Mouse (Mus musculus) embryonic facial prominence, embryonic 15.5 days (tissue): ENCODE measurements around the gene Usp39. TPM values are rescaled to one million over a fixed set of nuclear protein-coding genes. Genes with fewer than 3 reads are reported as not detected.

Experiments used
- ATAC-seq: fragments of 200-750 bp; cut with Nextera tagmentation; 2 replicates; pipeline ENCODE4 v1.8.0; 2017; ENCODE audit warnings: low read depth, moderate TSS enrichment; ENCODE audit not compliant: insufficient number of reproducible peaks, low FRiP score, low TSS enrichment
- H3K27ac ChIP-seq: fragments of 300-500 bp; sonication (generic); replicated peaks from 2 replicates; pipeline ENCODE4 v1.5.1; 2015; ENCODE audit warnings: mild to moderate bottlenecking, inconsistent platforms
- H3K27me3 ChIP-seq: fragments of 300-500 bp; sonication (generic); 2 replicates; pipeline ENCODE4 v1.6.1; 2015; ENCODE audit warnings: inconsistent platforms
- H3K36me3 ChIP-seq: fragments of 300-500 bp; sonication (generic); 2 replicates; pipeline ENCODE4 v1.6.1; 2015; ENCODE audit warnings: mild to moderate bottlenecking, inconsistent platforms
- H3K4me1 ChIP-seq: fragments of 300-500 bp; sonication (generic); 2 replicates; pipeline ENCODE4 v1.6.1; 2015; ENCODE audit warnings: inconsistent platforms
- H3K4me2 ChIP-seq: fragments of 300-500 bp; sonication (generic); replicated peaks from 2 replicates; pipeline ENCODE4 v1.6.1; 2015; ENCODE audit warnings: mild to moderate bottlenecking, inconsistent platforms
- H3K4me3 ChIP-seq: fragments of 300-500 bp; sonication (generic); replicated peaks from 2 replicates; pipeline ENCODE4 v1.5.1; 2015; ENCODE audit warnings: mild to moderate bottlenecking, inconsistent platforms
- H3K9ac ChIP-seq: fragments of 300-500 bp; sonication (generic); 2 replicates; pipeline ENCODE4 v1.6.1; 2015; ENCODE audit warnings: inconsistent platforms
- H3K9me3 ChIP-seq: fragments of 300-500 bp; sonication (generic); replicated peaks from 2 replicates; pipeline ENCODE4 v1.6.1; 2016; ENCODE audit warnings: inconsistent platforms
- WGBS: fragments of 180-500 bp; shearing (Covaris S2); methylation state at CpG from one replicate; pipeline ENCODE4 v1.1.7; 2015; 5-methylcytosine and 5-hydroxymethylcytosine counted together
- polyA plus RNA-seq: library from polyadenylated mRNA; unstranded; fragments of >200 nt; fragmentation: Nextera tagmentation; extraction: Ambion mirVana; gene quantifications from 2 replicates; pipeline ENCODE4 v1.2.1, GENCODE M21; 2015

The Usp39 gene
- polyA plus RNA-seq, 1 experiment from 2014 or later: 39.5 TPM

DNA sequence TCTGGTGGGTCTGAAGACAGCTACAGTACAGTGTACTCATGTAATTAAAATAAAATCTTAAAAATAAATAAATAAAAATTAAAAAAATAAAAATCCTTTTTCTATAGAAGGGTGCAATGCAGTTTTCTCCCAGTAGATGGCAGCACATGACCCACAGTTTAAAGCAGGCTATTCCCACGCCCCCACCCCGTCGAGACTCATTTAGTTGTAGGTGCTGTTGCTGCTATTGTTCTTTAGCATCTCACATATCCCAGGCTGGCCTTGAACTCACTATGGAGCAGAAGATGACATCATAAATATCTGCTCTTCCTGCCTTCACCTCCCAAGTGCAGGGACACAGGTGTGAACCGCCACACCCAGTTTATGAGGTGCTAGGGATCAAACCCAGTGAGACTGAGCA lies 61.1 kb downstream of the Usp39 start:
- no peak overlapping the region for H3K4me3 ChIP-seq
- ATAC-seq: no peak
- no peak overlapping the region for H3K9ac ChIP-seq
- H3K4me2 ChIP-seq: no peak overlapping the region
- no peak overlapping the region for H3K27ac ChIP-seq
- 22% methylated on average over 4 of the region's 4 CpGs for WGBS
- no peaks in the 10 kb centered on the region for H3K36me3 ChIP-seq
- H3K9me3 ChIP-seq: no peaks in the 10 kb centered on the region
- H3K4me1 ChIP-seq: no peaks in the 10 kb centered on the region
- no peaks in the 10 kb centered on the region for H3K27me3 ChIP-seq

DNA sequence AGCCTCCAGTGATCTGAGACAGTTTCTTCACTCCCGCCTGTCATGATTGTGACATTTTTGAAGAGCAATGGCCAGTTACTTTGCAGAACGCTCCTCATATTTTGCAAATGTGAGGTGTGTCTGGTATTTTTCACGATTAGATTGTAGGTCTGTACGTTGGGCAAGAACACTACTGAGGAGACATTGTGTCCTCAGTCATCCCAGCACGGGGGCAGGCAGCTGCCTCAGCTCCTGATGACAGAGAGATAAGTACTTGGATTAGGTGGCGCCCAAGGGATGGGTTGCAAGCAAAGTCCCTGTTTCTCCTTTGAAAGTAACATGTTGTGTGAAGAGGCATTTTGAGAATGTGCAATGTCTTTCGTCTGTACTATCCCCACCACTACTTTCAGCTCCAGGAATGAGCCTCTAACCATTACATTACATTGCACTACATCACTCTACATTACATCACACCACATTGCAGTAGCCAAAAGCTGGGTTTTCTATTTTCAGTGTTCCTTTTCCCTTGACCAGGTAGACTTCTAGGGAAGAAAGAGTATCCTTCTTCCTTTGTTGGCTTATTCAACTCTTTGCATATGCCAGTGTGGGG lies 64.5 kb downstream of the Usp39 start:
- H3K27me3 ChIP-seq: no peaks in the 10 kb centered on the region
- H3K9me3 ChIP-seq: no peaks in the 10 kb centered on the region
- no peak for ATAC-seq
- H3K9ac ChIP-seq: no peak overlapping the region
- H3K27ac ChIP-seq: no peak overlapping the region
- no peaks in the 10 kb centered on the region for H3K36me3 ChIP-seq
- H3K4me3 ChIP-seq: no peak overlapping the region
- H3K4me1 ChIP-seq: no peaks in the 10 kb centered on the region
- no peak overlapping the region for H3K4me2 ChIP-seq
- WGBS: 58% methylated on average over 7 of the region's 7 CpGs

DNA sequence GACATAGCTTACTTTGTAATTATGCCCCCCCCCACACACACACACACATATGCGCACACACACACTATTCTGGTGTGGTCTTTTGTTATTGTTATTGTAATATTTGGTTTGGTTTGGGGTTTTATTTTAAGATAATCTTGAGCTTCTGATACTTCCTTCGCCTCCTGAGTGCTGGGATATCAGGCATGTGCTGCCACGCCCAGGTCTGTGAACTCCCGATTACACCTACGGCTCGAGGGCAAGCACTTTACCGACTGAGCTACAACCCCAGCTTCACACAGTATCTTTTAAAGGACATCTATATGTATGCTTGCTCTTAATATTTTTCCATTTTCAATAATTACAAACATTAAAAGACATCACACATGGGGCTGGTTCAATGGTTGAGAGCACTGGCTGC lies 65.5 kb downstream of the Usp39 start:
- H3K9me3 ChIP-seq: no peaks in the 10 kb centered on the region
- no peak overlapping the region for H3K27ac ChIP-seq
- H3K4me1 ChIP-seq: no peaks in the 10 kb centered on the region
- no peak overlapping the region for H3K4me2 ChIP-seq
- H3K9ac ChIP-seq: no peak overlapping the region
- no peaks in the 10 kb centered on the region for H3K27me3 ChIP-seq
- ATAC-seq: no peak
- H3K4me3 ChIP-seq: no peak overlapping the region
- H3K36me3 ChIP-seq: no peaks in the 10 kb centered on the region
- 66% methylated on average over 7 of the region's 7 CpGs for WGBS

DNA sequence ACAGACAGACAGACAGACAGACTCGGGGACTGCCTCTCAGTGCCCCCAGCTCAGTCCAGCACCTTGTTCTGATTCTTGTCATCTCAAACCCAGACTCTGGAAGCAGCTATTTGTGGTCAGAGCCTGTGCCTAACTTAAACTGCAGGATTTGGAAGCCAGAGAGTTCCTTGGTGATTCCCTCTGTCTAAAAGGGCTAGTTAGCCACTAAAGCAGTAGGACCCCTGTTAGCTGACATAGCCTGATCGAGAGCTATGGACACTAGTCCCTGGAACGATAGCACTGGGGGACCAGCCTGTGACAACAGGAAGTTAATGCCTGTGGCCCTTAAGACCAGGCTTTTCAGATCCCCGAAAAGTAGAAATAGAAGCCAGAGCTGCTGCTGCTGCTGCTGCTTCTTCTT lies 66.1 kb downstream of the Usp39 start:
- Histone ChIP-seq H3K4me3 (no peak overlapping the region), H3K4me1 (no peaks in the 10 kb centered on the region), H3K27ac (no peak overlapping the region), H3K9me3 (no peaks in the 10 kb centered on the region), H3K4me2 (no peak overlapping the region), H3K36me3 (no peaks in the 10 kb centered on the region), H3K9ac (no peak overlapping the region), H3K27me3 (no peaks in the 10 kb centered on the region)
- ATAC-seq: no peak
- 68% methylated on average over 4 of the region's 4 CpGs for WGBS

- Histone ChIP-seq H3K27me3 (no peaks in the 10 kb centered on the region), H3K27ac (no peak overlapping the region; the same call in 1 of the 2 replicates), H3K4me2 (no peak overlapping the region), H3K4me3 (no peak overlapping the region), H3K4me1 (no peaks in the 10 kb centered on the region), H3K9me3 (no peaks in the 10 kb centered on the region), H3K36me3 (no peaks in the 10 kb centered on the region), H3K9ac (no peak overlapping the region)
- peak; percentile 46; the same call in 1 of the 2 replicates for ATAC-seq
- 69% methylated on average over 9 of the region's 9 CpGs for WGBS
Observed at GRCm38 (mm10) chr6:72277508-72278166, 67.3 kb downstream of the Usp39 start.

DNA sequence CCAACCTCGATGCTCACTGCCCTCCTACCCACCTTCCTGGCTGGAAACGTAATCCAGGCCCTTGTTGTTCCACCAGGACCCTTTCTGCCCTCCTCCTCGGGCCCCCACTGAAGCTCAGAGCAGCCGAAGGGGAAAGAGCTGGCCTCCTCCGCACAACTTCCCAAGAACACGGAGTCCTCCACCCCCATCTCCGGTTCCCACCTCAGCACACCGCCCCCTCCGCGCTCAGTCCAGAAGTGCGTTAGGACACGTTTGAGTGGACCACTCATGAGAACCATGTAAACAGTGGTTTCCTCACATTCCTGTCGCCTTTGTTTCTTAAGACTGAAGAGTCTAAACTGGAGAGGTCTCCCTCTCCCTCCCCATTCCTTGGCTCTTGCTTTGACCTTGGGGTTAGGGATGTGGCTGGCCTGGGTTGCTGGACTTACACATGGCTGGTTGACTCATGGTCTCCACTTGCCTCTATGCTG lies 68.0 kb downstream of the Usp39 start:
- 85% methylated on average over 13 of the region's 13 CpGs for WGBS
- no peak overlapping the region for H3K27ac ChIP-seq
- no peaks in the 10 kb centered on the region for H3K9me3 ChIP-seq
- H3K4me2 ChIP-seq: no peak overlapping the region
- H3K36me3 ChIP-seq: no peaks in the 10 kb centered on the region
- H3K9ac ChIP-seq: no peak overlapping the region
- H3K27me3 ChIP-seq: no peaks in the 10 kb centered on the region
- ATAC-seq: no peak
- H3K4me1 ChIP-seq: no peaks in the 10 kb centered on the region
- H3K4me3 ChIP-seq: no peak overlapping the region

- no peak for ATAC-seq
- no peak overlapping the region for H3K9ac ChIP-seq
- H3K9me3 ChIP-seq: no peaks in the 10 kb centered on the region
- no peaks in the 10 kb centered on the region for H3K4me1 ChIP-seq
- H3K36me3 ChIP-seq: no peaks in the 10 kb centered on the region
- no peak overlapping the region for H3K4me3 ChIP-seq
- 90% methylated on average over 6 of the region's 6 CpGs for WGBS
- H3K4me2 ChIP-seq: no peak overlapping the region
- no peaks in the 10 kb centered on the region for H3K27me3 ChIP-seq
- no peak overlapping the region for H3K27ac ChIP-seq
Observed at GRCm38 (mm10) chr6:72276141-72276540, 68.8 kb downstream of the Usp39 start.

DNA sequence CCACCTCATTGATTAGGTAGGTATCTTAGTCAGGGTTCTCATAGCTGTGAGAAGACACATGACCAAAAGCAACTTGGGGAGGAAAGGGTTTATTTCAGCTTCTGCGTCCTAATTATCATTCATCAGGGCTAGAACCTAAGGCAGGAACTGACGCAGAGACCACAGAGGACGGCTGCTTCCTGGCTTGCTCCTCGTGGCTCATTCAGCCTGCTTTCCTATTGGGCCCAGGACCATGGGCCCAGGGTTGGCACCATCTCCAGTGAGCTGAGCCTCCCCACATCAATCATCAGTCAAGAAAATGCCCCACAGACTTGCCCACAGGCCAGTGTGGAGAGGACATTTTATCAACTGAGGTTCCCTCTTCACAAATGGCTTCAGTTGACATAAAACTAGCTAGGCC lies 69.5 kb downstream of the Usp39 start:
- Histone ChIP-seq H3K36me3 (no peaks in the 10 kb centered on the region), H3K4me2 (no peak overlapping the region), H3K27me3 (no peaks in the 10 kb centered on the region), H3K9me3 (no peaks in the 10 kb centered on the region), H3K4me1 (no peaks in the 10 kb centered on the region), H3K4me3 (no peak overlapping the region), H3K27ac (no peak overlapping the region), H3K9ac (no peak overlapping the region)
- ATAC-seq: no peak
- 58% methylated on average over 4 of the region's 4 CpGs for WGBS

- H3K27ac ChIP-seq: no peak overlapping the region
- no peak overlapping the region for H3K4me2 ChIP-seq
- 71% methylated on average over 6 of the region's 6 CpGs for WGBS
- no peaks in the 10 kb centered on the region for H3K36me3 ChIP-seq
- H3K27me3 ChIP-seq: no peaks in the 10 kb centered on the region
- H3K4me1 ChIP-seq: no peaks in the 10 kb centered on the region
- no peaks in the 10 kb centered on the region for H3K9me3 ChIP-seq
- ATAC-seq: no peak
- no peak overlapping the region for H3K4me3 ChIP-seq
- no peak overlapping the region for H3K9ac ChIP-seq
Observed at GRCm38 (mm10) chr6:72273153-72273552, 71.8 kb downstream of the Usp39 start.

DNA sequence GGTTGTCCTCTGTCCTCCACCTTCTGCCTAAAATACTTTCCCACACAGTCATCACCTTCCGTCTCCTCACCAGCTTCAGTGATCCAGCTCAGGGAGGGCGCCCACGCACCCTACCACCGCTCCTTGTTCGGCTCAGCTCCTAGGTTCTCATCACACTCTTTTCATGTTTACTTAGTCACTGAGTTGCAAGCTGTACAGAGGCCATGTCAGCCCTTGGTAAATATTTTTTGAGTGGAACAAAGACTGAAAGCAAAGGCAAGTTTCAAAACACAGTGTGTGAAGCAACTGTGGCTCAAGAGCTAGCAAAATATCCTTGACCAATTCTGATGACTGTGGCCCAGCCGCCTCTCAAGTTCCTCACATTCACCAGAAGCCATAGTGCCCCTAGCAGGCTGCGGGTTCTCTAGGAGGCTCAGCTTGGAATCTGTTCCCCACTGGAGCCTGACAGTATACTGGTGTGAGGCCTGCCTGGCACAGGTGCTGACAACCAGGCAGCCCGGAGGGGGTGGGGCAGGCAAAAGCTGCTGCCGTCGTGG lies 72.8 kb downstream of the Usp39 start:
- no peak overlapping the region for H3K4me2 ChIP-seq
- no peaks in the 10 kb centered on the region for H3K9me3 ChIP-seq
- H3K9ac ChIP-seq: no peak overlapping the region
- no peak for ATAC-seq
- H3K27me3 ChIP-seq: no peaks in the 10 kb centered on the region
- no peak overlapping the region for H3K4me3 ChIP-seq
- no peaks in the 10 kb centered on the region for H3K36me3 ChIP-seq
- no peak overlapping the region for H3K27ac ChIP-seq
- 78% methylated on average over 10 of the region's 10 CpGs for WGBS
- no peaks in the 10 kb centered on the region for H3K4me1 ChIP-seq

- no peak overlapping the region for H3K9ac ChIP-seq
- no peak overlapping the region for H3K4me3 ChIP-seq
- H3K9me3 ChIP-seq: no peaks in the 10 kb centered on the region
- H3K27me3 ChIP-seq: no peaks in the 10 kb centered on the region
- no peaks in the 10 kb centered on the region for H3K36me3 ChIP-seq
- H3K27ac ChIP-seq: no peak overlapping the region
- 79% methylated on average over 11 of the region's 11 CpGs for WGBS
- no peak overlapping the region for H3K4me2 ChIP-seq
- H3K4me1 ChIP-seq: no peaks in the 10 kb centered on the region
- no peak for ATAC-seq
Observed at GRCm38 (mm10) chr6:72270952-72271519, 73.9 kb downstream of the Usp39 start.
